Mouse (Mus musculus): Measurements from ENCODE around the gene Epb41l1.

Gene Epb41l1

GRCm38 (mm10) chr2:156462154-156463029, 41.7 kb downstream of the Epb41l1 start:
- DNase-seq = no peak

DNA sequence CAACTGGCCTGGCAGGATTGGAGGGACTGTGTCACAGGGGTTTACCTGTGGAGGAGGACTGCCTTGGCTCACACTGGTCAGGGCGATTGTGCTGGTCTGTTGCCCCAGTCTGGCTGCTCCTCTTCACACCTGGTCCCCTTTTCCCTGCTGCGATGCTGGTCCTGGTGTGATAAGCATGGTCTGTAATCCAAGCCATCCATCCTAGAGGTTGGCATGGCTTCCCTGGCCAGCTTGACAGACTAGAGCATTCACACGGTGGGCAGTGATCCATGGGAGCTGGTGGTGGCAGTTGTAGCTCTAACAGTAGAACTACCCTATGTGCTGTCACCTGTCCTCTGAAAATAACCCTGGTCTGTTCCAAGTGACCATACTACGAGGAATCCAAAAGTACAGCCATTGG, 43.7 kb downstream of the Epb41l1 start:
- DNase-seq = peak; percentile 76

DNA sequence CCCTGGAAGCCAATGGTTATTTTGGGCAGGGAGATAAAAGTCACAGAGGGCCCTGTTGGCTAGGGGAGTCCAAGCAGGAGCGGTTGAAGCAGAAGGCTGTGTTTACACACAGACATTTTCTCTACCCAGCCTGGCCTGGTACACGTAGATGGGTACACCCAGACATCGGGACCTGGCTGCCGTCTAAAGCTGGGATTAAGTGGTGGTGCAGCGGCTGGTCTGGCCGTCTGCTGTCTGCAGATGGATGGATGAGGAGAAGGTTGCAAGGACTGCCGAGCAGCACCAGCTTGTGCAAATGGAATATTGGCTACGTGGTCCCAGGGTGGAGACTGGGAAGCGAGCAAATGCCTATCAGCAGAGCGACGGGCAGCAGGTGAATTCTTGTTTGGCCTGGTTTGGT, 46.8 kb downstream of the Epb41l1 start:
- no peak for DNase-seq

DNA sequence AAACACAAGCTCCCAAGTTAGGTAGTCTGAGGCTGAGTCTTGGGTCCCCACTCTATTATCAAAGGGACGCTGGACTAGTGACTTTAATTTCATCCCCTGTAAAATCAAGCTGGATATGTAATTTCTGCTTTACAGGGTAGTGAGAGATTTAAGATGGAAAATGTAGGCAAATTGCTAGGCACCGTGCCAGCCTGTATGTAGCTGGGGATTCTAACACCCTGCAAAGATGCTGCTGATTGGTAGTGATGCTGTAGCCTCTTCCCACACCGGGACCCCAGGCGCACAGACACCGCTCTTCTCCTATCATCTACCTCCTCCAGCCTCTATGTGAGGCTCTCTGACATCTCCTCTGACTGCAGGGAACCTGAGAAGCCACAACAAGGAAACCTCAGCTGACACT, 48.2 kb downstream of the Epb41l1 start:
- DNase-seq = no peak

DNA sequence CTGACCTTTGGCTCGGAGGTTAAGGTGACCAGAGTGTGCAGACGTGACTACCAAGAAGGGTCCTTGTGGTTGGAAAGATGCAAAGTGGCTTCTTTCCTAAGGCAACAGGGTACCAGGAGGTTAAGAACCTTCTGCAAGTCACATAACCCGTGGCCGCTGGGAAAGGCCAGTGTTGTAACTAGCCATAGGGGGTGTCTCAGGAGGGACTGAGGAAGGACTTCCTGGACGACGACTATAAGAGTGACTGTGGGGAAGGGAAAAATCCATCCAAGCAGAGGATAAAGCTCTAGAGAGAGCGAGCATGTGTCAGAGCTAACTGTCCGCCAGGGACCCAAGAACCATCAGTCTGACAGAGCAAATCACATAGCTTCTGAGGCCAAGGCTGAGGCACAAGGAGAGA, 48.8 kb downstream of the Epb41l1 start:
- no peak for DNase-seq

DNA sequence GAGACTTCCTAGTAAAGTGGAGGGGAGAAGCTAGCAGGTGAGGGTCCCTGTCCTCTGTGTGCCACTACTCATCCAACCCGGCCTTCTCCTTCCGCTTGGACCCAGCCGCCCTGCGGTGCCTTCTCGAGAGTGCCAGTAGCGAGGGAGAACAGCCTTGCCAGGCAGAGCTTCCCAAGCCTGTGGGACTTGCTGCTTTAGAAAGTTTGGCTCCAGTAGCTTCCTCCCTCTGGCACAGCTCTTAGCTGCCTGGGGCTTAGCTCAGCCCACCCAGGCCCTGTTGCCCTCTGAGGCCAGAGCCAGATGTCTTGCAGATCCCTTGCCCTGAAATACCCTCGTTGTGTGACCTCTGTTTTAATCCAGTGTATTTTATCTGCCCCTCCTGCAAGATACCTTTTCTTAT, 50.2 kb downstream of the Epb41l1 start:
- DNase-seq = no peak

- no peak for DNase-seq
Measured at GRCm38 (mm10) chr2:156472336-156472735, 51.6 kb downstream of the Epb41l1 start.

- DNase-seq = no peak
Measured at GRCm38 (mm10) chr2:156473696-156474095, 53.0 kb downstream of the Epb41l1 start.

- DNase-seq = peak; percentile 59
Measured at GRCm38 (mm10) chr2:156474111-156474510, 53.4 kb downstream of the Epb41l1 start.

DNA sequence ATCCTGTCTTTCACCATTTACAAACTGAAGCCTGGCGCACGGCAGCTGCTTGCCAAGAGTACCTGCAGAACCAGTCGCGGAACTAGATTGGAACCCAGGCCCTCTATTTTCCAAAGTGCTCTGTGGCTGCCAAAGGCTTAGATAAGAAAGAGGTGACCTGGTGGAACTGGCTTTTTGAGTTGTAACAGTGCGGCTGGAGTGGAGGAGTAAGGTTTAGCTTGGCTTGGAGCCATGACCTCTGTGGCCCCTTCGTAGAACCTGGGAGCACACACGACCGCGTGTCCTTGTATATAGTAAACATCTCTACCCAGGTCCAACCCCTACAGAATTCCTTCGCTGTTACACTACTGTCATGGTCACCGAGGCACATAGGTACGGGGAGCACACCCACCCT, 54.2 kb downstream of the Epb41l1 start:
- peak; percentile 73 for DNase-seq

GRCm38 (mm10) chr2:156475285-156476110, 54.8 kb downstream of the Epb41l1 start:
- DNase-seq = peak; percentile 80

DNA sequence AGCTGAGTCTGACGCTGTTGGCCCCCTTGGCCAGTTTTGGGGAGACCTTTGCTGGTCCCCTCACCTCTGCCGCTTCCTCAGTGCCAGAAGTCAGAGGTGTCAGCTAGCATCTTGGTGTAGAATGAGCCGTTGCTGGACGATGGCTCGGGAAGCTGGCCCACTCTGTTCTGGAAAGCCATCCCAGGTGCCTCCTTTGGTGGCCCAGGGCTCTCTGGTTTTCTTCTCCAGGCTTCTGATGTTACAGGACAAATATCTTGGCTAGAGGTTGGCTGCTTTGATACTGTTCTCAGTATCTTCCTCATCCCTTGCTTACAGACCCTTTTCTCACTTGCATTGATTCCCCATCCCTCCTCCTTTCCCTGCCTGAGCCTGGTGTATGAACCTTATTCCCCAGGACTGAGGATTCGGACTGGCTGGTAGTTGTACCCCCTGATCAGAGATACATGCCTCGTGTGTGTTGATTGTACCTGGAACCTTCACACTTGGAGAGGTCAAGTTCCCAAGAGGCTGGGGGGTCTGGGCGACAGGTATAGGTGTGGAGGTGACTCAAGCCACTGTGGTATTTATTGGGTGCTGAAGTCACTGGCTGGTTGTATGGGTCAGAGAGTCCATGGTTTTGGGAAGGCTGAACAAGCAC, 55.5 kb downstream of the Epb41l1 start:
- DNase-seq = peak; percentile 73

- DNase-seq = peak; percentile 61
Measured at GRCm38 (mm10) chr2:156476748-156477151, 56.0 kb downstream of the Epb41l1 start.

- peak; percentile 87 for DNase-seq
Measured at GRCm38 (mm10) chr2:156478046-156478690, 57.5 kb downstream of the Epb41l1 start.

DNA sequence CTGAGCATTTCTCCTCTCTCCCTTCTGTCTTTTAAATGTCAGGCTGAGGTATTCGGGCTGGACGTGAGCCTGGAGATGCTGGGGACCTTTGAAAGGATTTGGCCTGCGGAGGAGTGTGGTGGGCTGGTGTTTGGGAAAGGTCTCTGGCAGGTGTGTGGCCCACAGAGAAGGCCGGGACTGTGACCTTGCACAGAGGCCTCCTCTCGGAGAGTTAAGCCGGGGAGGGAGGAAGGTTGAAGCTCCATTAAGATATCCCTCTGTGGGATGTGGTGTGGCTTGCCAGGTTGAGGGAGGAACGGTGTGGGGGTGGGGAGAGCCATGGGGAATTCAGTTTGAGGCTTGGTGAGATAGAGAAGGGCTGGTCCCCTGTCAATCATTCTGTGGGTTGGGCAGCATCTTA, 59.1 kb downstream of the Epb41l1 start:
- peak; percentile 74 for DNase-seq

GRCm38 (mm10) chr2:156480267-156480666, 59.6 kb downstream of the Epb41l1 start:
- DNase-seq = no peak

DNA sequence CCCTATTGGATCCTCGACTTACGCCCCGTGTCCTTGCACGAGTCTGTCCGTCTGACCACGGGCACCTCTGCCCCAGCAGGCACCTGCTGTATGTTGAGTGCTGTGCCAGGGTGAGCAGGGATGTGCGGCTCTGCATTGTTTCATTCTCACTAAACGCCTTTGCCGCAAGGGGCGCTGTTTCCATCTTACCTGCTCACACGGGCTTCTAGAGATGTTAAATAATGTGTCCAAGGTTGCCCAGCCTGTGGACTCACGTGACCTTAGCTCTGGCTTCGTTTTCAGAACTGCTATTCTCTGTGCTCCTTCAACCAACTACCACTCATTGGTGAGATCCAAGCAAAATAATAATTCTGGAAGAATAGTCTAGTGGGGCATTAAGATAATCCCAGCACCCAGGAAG, 61.6 kb downstream of the Epb41l1 start:
- DNase-seq = peak; percentile 84

DNA sequence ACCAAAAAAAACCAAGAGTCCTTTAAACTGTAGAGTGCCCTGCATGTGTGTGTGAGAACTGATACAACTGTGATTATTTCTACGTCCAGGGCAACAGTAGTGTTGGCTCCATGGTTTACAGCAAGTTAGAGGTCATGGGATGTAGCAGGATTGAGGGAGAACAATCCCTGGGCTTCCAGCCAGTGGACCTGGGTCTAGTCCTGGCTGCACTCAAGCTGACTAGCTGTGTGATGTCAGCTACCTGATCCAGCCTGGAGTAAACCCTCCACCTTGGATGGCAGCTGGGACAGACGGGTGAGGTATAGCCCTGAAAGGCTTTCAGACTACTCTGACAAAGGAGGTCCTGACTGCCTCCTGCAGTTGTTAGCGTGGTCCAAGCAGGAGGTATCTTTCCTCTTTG, 62.1 kb downstream of the Epb41l1 start:
- DNase-seq = peak; percentile 59

- DNase-seq = no peak
Measured at GRCm38 (mm10) chr2:156483204-156483603, 62.5 kb downstream of the Epb41l1 start.

- no peak for DNase-seq
Measured at GRCm38 (mm10) chr2:156486086-156486751, 65.5 kb downstream of the Epb41l1 start.

DNA sequence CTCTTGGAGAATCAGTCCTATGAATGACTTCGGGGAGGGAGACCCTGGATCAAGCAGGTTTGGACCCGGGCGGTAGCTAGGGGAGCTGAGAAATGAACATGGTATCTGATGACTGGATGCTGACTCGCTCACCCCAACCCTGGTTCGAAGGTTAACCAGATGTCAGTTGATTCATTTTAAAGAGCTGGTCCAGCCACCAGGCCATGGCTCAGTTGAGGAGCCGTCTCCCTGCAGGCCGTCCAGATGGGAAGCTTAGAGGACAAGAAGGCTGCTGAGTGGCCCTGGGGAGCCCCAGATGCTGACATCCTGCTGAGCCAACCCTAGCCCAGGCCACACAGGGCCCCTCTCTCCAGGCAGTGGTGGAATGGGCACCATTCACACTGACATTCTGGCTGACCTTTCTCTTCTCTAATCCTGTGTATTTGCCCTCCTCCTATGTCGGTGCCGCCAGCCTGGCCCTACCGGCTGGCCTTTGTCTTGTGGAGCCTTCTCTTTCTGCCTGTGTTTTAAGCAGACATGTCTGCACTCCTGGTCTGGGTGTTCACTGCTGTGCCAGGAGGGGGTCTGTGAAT, 67.0 kb downstream of the Epb41l1 start:
- DNase-seq = no peak
